Mouse (Mus musculus) lung, postnatal 25 days (tissue): ENCODE measurements around the gene Gm2016.
"Not testable (repeated sequence)": the region's sequence is repeated elsewhere in the genome, so short reads cannot be mapped to it uniquely, and the experiment has no call there.

Experiments
- DNase-seq: peaks from one replicate; pipeline ENCODE4 v3.0.0; 2022; ENCODE audit warnings: low spot score

Gene Gm2016

DNA sequence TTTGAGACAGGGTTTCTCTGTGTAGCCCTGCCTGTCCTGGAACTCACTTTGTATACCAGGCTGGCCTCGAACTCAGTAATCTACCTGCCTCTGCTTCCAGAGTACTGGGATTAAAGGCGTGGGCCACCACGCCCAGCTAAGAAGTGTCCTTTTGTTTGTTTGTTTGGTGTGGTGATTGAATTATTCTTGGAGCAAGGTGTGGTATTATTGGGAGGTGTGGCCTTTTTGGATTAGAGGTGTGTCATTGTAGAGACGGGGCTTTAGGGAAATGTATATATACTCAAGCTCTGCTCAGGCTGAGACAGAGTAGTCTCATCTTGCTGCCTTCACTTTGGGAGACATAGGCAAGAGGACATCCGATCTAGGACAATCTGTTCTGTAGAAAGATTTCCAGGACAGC is at the start of gene Gm2016:
Gene Gm2016 (plus strand): TSS at position 301 of the 400 bp plus-strand sequence.
- not testable (repeated sequence) for DNase-seq

DNA sequence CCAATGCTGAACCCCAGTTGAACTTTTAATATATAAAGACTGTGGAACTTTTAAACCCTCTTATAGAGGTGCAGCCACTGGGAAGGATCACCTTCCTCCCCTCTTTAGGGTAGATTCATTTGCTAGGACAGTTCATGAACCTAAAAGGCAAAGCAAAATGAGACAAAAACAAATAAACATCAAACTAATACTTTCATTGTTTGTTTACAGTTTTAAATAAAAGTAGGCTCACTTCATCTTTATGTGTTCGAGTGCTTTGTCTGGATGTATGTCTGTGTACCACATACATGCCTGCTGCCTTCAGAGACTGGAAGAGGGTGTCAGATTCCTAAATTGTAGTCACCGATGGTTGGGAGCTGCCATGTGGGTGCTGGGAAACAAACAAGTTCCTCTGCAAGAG is 31.6 kb upstream of the Gm2016 start, which contains the start of gene Gm2001:
Gene Gm2001 (minus strand): TSS at position 101 of the 400 bp plus-strand sequence.
- not testable (repeated sequence) for DNase-seq

DNA sequence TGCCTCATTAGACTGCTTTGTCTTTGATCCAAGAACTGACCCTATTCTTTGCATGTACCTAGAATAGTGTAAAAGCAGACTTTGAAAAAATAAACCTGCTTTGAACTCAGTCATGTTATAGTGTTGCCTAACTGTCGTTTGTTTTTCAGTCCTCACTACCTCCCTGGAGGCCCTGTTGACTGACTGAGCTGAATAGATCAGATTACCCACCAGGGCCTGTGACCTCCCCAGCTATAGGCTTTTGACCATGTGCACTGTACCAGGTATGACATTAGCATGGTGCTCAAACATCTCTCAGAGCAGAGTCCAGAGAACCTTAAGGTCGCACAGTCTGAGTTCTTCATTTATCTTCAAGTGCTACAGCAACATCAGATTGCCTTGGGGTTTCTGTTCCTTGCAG is 23.2 kb upstream of the Gm2016 start:
- not testable (repeated sequence) for DNase-seq

DNA sequence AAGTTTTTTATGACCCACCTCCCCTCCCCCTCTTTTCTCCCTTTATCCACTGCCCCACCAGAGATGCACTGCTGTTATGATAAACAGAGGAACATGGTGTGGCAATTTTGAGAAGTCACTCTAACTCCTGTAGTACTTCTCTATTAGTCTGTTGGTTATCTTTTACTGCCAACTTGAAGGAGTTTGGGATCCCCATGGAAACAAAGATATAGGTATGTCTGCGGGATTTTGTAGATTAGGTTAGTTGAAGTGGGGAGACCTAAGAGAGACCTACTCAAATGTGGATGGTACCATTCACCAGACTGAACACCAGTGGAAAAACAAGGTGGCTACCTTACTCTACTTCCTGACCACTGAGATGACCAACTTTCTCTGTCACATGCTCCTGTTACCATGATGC is 17.8 kb upstream of the Gm2016 start:
- not testable (repeated sequence) for DNase-seq

DNA sequence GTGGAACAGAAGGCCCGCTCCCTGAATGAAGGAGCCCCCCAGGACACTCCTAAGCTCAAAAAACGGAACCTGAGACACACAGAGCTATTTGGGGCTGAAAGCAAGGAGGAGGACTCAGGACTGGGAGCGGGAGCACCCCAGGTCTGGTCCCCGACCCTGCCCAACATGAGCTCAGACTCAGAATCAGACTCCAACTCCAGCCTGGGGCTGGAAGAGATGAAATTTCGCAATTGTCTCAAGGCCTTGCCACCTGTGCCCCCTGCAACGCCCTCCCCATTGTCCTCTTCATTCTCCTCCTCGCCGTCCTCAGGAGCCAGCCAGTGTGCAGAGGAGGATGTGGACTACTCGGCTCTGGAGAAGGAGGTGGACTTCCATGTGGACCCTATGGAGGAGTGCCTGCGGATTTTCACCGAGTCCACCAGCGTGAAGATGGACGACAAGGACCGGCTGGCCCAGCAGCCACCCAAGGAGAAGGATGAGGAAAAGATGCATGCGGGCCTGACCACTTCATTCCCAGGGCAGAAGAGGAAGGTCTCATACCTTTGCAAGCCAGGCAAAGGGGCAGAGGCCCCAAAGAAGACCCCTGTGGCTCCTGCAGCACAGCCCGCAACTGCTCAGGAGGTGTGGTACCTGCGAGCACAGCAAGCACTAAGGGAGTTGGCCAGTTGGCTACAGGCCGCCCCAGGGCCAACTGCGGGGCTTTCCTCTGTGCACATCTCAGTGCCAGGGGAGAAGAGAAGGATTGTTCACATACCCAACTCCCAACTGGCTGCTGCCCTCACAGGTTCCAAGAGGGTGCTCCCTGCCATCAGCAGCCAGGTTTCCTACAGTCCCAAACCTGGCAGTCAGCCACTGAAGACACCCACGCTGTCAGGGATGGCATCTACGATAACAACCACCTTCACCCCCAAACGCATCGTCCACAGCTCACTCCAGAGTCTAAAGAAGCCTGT is 11.9 kb upstream of the Gm2016 start:
- not testable (repeated sequence) for DNase-seq

DNA sequence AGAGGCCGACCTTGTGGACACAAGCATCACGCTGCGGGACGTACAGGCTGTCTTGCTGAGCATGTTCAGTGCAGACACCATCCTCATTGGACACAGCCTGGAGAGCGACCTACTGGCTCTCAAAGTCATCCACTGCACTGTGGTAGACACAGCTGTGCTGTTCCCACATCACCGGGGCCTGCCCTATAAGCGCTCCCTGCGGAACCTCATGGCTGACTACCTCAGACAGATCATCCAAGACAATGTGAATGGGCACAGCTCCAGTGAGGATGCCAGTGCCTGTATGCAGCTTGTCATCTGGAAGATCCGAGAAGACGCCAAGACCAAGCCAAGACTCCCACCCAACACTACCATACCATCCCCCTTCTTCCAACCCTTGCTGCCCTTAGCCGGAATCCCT is 10.2 kb upstream of the Gm2016 start:
- DNase-seq: not testable (repeated sequence)

DNA sequence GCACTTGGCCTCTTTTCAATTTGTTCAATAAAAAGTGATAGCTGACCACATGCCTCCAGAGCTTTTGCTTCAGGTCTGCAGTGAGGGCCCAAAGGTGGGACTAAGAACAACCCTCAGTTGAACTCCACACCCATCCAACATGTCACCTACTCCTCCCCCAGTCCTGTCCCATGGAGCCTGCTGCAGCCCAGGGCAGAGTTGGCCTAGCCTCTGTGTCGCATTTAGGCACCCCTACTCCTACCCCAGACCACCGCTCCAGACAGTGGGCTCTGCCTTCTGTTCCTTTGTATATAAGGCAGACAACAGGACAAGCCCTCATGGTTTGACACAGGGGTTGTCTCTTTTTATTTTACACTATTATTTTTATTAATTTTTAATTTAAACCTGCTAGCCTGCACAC is 9.8 kb upstream of the Gm2016 start:
- not testable (repeated sequence) for DNase-seq

DNA sequence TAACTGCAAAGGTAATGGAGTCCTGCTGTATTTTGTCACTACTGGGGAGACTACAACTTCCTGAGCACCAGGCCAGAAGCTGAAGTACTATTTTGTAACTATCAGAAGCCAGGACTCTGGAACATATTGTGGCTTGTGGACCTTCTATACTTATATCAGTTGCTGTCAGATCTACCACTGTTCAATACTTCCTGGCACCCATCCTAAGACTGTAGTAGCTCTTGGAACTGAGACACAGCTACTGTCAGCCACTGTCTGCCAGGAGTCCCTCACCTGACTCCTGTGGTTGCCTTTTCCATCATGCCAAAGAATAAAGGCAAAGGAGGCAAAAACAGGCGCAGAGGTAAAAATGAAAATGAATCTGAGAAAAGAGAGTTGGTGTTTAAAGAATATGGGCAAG is 21.2 kb downstream of the Gm2016 start, which contains the start of gene Gm2022:
Gene Gm2022 (plus strand): TSS at position 301 of the 400 bp plus-strand sequence.
- not testable (repeated sequence) for DNase-seq

DNA sequence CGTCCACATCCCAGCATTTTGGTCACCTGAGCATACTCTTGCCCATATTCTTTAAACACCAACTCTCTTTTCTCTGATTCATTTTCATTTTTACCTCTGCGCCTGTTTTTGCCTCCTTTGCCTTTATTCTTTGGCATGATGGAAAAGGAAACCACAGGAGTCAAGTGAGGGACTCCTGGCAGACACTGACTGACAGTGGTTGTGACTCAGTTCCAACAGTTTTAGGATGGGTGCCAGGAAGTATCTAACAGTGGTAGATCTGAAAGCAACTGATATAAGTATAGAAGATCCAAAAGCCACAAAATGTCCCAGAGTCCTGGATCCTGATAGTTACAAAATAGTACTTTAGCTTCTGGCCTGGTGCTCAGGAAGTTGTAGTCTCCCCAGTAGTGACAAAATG is 45.8 kb downstream of the Gm2016 start, which contains the start of gene Gm2035:
Gene Gm2035 (minus strand): TSS at position 137 of the 400 bp plus-strand sequence.
- not testable (repeated sequence) for DNase-seq
